Mouse (Mus musculus): ENCODE data around the gene Fgfr2. TPM values are rescaled to one million over a fixed set of nuclear protein-coding genes. Genes with fewer than 3 reads are reported as not detected.

Gene Fgfr2
- polyA plus RNA-seq, 1 experiment from 2014 or later = 169 TPM

DNA sequence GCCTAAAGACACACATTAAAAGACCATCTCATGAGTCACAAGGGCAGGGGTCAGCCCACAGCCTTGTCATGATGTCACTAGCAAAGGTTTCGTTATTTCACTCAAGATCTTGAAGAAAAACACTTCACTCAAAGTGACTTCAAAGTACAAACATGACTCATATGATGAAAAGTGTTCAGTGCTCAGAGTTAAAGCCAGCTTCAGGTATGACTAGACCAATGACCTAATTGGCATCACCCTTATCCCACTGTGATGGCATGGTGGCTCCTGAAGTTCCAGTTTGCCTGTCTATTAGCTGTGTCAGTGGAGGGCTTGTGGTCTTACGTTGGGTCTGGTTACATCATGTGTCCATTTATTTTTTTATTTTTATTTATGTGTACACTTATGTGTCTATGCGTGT, 36.4 kb upstream of the Fgfr2 start:
- H3K9ac ChIP-seq (replicated peaks; ENCODE audit: low read depth, low read length) = no peak overlapping the region
- no peak overlapping the region for H3K4me3 ChIP-seq (ENCODE audit: low read depth, low read length)
- WGBS = 86% methylated on average over 3 of the region's 3 CpGs
- no peaks in the 10 kb centered on the region for H3K27me3 ChIP-seq (ENCODE audit: control insufficient read depth, insufficient read depth, low read length)
- H3K4me2 ChIP-seq (replicated peaks; ENCODE audit: low read depth, low read length) = no peak overlapping the region
- H3K27ac ChIP-seq (ENCODE audit: low read length) = no peak overlapping the region
- H3K9me3 ChIP-seq (ENCODE audit: control insufficient read depth, low read depth, low read length) = no peaks in the 10 kb centered on the region
- no peak for ATAC-seq (ENCODE audit: insufficient number of reproducible peaks, insufficient read depth, low FRiP score, low read depth)
- no peaks in the 10 kb centered on the region for H3K36me3 ChIP-seq (ENCODE audit: control insufficient read depth, insufficient read depth, low read length)
- peaks cover 8% of the 10 kb centered on the region for H3K4me1 ChIP-seq (ENCODE audit: control insufficient read depth, insufficient read depth, low read length)

DNA sequence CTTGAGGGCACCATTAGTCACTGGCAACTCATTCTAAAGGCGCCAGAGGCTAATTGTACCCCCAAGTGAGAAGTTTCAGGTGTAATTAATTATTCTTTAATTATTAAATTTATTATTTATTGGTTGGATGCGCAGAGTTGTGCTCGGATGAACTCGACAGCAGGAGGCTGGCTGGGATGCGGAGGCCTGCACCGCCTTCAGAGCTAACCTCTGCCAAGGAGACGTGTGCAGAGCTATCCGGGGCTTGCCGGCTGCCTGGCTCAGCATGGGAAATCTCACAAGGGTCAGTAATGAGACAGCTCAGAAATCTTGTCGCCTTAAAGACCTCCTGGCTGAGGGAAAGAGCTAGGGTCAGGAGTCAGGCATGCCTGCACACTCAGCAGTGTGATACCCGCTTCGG, 32.5 kb upstream of the Fgfr2 start:
- no peak for ATAC-seq (ENCODE audit: insufficient number of reproducible peaks, insufficient read depth, low FRiP score, low read depth)
- Histone ChIP-seq H3K27ac (ENCODE audit: low read length) (no peak overlapping the region), H3K9me3 (ENCODE audit: control insufficient read depth, low read depth, low read length) (no peaks in the 10 kb centered on the region), H3K4me3 (ENCODE audit: low read depth, low read length) (no peak overlapping the region), H3K27me3 (ENCODE audit: control insufficient read depth, insufficient read depth, low read length) (no peaks in the 10 kb centered on the region), H3K9ac (replicated peaks; ENCODE audit: low read depth, low read length) (no peak overlapping the region), H3K4me1 (ENCODE audit: control insufficient read depth, insufficient read depth, low read length) (no peaks in the 10 kb centered on the region; the same call in 1 of the 2 replicates), H3K4me2 (replicated peaks; ENCODE audit: low read depth, low read length) (no peak overlapping the region), H3K36me3 (ENCODE audit: control insufficient read depth, insufficient read depth, low read length) (no peaks in the 10 kb centered on the region)
- 82% methylated on average over 12 of the region's 12 CpGs for WGBS

DNA sequence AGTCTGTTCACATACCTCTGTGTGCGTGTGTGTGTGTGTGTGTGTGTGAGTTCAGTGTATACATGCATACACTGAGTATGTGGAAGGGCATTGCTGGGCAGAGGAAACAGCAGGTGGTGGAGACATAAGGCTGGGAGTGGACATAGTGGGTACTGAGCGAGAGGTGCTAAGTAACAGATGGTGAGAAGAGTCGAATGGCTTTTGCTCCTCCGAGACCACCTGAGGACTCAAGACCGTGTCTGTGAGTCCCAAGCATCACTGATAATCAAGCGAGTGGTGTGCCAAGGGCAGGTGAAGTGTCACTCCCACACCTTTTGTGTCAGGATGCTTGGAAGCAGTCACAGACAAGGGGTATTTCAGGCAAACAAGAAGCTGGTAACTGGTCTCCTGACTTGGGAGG, 31.7 kb upstream of the Fgfr2 start:
- no peak overlapping the region for H3K9ac ChIP-seq (replicated peaks; ENCODE audit: low read depth, low read length)
- no peak overlapping the region for H3K27ac ChIP-seq (ENCODE audit: low read length)
- H3K27me3 ChIP-seq (ENCODE audit: control insufficient read depth, insufficient read depth, low read length) = no peaks in the 10 kb centered on the region
- no peak overlapping the region for H3K4me3 ChIP-seq (ENCODE audit: low read depth, low read length)
- no peak overlapping the region for H3K4me2 ChIP-seq (replicated peaks; ENCODE audit: low read depth, low read length)
- no peaks in the 10 kb centered on the region for H3K36me3 ChIP-seq (ENCODE audit: control insufficient read depth, insufficient read depth, low read length)
- no peaks in the 10 kb centered on the region; the same call in 1 of the 2 replicates for H3K4me1 ChIP-seq (ENCODE audit: control insufficient read depth, insufficient read depth, low read length)
- no peak for ATAC-seq (ENCODE audit: insufficient number of reproducible peaks, insufficient read depth, low FRiP score, low read depth)
- H3K9me3 ChIP-seq (ENCODE audit: control insufficient read depth, low read depth, low read length) = no peaks in the 10 kb centered on the region
- WGBS = 68% methylated on average over 6 of the region's 6 CpGs

DNA sequence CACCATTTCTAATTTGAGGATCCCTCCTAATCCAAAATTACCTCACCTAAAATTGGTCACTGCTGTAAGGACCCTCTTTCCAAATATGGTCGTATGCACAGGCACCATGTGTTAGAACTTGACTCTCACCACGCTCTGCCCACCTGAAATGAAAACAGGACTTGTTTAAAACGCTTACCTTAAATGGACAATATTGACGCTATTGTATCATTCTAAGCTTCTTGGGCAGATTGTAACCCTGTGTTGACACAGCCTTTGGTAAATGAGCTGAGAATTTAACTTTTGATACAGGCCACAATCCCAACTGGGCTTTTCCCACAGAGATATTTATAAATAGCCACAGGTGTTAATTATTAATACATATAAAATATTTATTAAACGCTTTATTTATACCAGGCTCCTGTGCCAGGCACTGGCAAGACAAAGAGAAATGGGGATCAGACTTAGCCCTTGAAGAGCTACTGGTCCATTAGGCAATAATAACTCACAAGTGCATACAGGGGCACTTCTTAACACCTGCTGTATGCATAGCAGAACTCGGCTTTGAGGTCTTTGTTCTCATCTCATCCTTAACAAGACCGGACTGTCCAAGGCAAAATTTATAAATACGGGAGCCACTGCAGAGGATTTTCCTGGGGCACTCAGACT, 16.7 kb upstream of the Fgfr2 start:
- no peak for ATAC-seq (ENCODE audit: insufficient number of reproducible peaks, insufficient read depth, low FRiP score, low read depth)
- Histone ChIP-seq H3K9me3 (ENCODE audit: control insufficient read depth, low read depth, low read length) (no peaks in the 10 kb centered on the region), H3K9ac (replicated peaks; ENCODE audit: low read depth, low read length) (no peak overlapping the region), H3K4me2 (replicated peaks; ENCODE audit: low read depth, low read length) (no peak overlapping the region), H3K4me1 (ENCODE audit: control insufficient read depth, insufficient read depth, low read length) (no peaks in the 10 kb centered on the region), H3K4me3 (ENCODE audit: low read depth, low read length) (no peak overlapping the region), H3K36me3 (ENCODE audit: control insufficient read depth, insufficient read depth, low read length) (no peaks in the 10 kb centered on the region), H3K27ac (ENCODE audit: low read length) (peak overlapping the region; percentile 15; the same call in 1 of the 2 replicates), H3K27me3 (ENCODE audit: control insufficient read depth, insufficient read depth, low read length) (no peaks in the 10 kb centered on the region)
- 62% methylated on average over 8 of the region's 8 CpGs for WGBS

DNA sequence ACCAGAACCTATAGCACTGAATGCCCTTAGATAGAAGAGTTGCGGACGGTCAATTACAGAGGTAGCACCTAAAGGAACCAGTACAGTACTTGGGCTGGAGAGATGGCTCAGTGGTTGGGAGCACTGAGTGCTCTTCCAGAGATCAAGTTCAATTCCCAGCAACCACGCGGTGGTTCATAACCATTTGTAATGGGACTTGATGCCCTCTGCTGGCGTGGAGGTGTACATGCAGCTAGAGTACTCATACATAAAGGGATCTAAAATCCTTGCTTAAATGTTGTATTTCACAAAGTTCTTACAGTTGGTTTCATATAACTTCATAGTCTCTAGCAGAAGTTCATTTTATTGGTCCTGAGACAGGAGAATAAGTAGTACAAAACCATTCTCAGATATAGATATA, 10.4 kb upstream of the Fgfr2 start:
- Histone ChIP-seq H3K4me2 (replicated peaks; ENCODE audit: low read depth, low read length) (no peak overlapping the region), H3K4me3 (ENCODE audit: low read depth, low read length) (no peak overlapping the region), H3K4me1 (ENCODE audit: control insufficient read depth, insufficient read depth, low read length) (no peaks in the 10 kb centered on the region), H3K27ac (ENCODE audit: low read length) (no peak overlapping the region), H3K9ac (replicated peaks; ENCODE audit: low read depth, low read length) (no peak overlapping the region), H3K27me3 (ENCODE audit: control insufficient read depth, insufficient read depth, low read length) (no peaks in the 10 kb centered on the region), H3K36me3 (ENCODE audit: control insufficient read depth, insufficient read depth, low read length) (no peaks in the 10 kb centered on the region), H3K9me3 (ENCODE audit: control insufficient read depth, low read depth, low read length) (0 out of 2 replicates have a peak, but pooled peaks cover 3% of the 10 kb centered on the region)
- no peak for ATAC-seq (ENCODE audit: insufficient number of reproducible peaks, insufficient read depth, low FRiP score, low read depth)
- 81% methylated on average over 5 of the region's 5 CpGs for WGBS

DNA sequence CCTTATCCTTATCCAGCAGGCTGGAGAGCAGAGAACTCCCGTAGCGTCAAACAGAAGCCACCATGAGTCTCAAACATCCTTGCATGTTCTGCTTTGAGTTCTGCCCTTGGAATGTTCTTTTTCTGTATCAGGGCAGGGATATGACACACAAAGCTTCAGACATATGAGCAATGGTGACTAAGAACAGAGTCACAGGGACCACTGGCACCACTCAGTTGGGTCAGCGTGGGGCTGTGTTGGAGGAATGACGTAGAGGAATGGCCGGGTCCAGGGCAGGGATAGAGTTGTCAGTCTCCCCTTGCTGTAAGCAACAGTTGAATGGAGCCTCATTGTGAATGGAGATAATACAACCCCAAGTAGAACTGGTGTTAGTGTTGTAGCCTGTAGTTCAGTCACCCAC, 9.6 kb upstream of the Fgfr2 start:
- no peak overlapping the region for H3K27ac ChIP-seq (ENCODE audit: low read length)
- no peaks in the 10 kb centered on the region for H3K27me3 ChIP-seq (ENCODE audit: control insufficient read depth, insufficient read depth, low read length)
- 0 out of 2 replicates have a peak, but pooled peaks cover 3% of the 10 kb centered on the region for H3K9me3 ChIP-seq (ENCODE audit: control insufficient read depth, low read depth, low read length)
- no peak overlapping the region for H3K4me2 ChIP-seq (replicated peaks; ENCODE audit: low read depth, low read length)
- 93% methylated on average over 5 of the region's 5 CpGs for WGBS
- H3K36me3 ChIP-seq (ENCODE audit: control insufficient read depth, insufficient read depth, low read length) = no peaks in the 10 kb centered on the region
- ATAC-seq (ENCODE audit: insufficient number of reproducible peaks, insufficient read depth, low FRiP score, low read depth) = no peak
- no peaks in the 10 kb centered on the region for H3K4me1 ChIP-seq (ENCODE audit: control insufficient read depth, insufficient read depth, low read length)
- no peak overlapping the region for H3K4me3 ChIP-seq (ENCODE audit: low read depth, low read length)
- no peak overlapping the region for H3K9ac ChIP-seq (replicated peaks; ENCODE audit: low read depth, low read length)

DNA sequence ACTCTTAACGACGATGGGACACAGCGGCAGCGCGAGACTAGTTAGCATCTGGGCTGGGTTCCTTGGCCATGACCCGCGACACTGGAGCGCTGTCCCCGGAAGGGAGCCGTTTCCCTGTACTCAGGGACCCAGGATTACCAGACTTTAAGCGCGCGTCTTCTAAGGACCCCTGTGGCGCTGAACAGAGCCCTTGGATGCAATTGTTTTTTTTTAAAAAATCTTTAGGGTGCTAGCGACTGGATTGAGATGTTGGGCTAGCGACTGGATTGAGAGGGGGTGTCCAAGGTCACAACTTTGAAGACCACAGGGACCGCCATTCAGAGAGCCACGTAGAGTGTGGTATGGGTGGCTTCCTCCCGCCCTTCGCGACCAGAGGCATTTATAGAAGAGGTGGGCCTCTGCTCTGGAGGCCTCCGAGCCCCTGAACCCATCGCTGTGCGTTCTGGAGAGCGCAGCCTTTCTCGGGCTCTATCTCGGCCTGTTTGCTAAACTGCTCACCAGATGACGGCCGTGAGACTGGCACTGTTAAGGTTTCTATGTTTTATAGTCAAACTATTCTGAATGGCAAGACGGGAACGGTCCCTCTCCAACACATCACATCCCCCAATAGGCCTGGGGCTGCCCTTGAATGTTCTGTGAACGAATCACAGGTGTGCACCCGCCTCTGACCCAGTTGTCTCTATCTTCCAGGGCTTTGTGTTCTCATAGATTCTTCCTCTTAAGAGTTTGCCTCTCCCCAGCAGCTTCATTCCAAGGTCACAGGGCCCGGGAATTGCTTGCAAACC, 1.7 kb upstream of the Fgfr2 start:
- Histone ChIP-seq H3K4me3 (ENCODE audit: low read depth, low read length) (peak overlapping the region; percentile 91), H3K4me1 (ENCODE audit: control insufficient read depth, insufficient read depth, low read length) (peaks cover 11% of the 10 kb centered on the region; the same call in 1 of the 2 replicates), H3K27me3 (ENCODE audit: control insufficient read depth, insufficient read depth, low read length) (no peaks in the 10 kb centered on the region), H3K9me3 (ENCODE audit: control insufficient read depth, low read depth, low read length) (0 out of 2 replicates have a peak, but pooled peaks cover 3% of the 10 kb centered on the region), H3K4me2 (replicated peaks; ENCODE audit: low read depth, low read length) (peak overlapping the region; percentile 55), H3K27ac (ENCODE audit: low read length) (peak overlapping the region; percentile 99), H3K36me3 (ENCODE audit: control insufficient read depth, insufficient read depth, low read length) (no peaks in the 10 kb centered on the region), H3K9ac (replicated peaks; ENCODE audit: low read depth, low read length) (peak overlapping the region; percentile 41)
- no peak for ATAC-seq (ENCODE audit: insufficient number of reproducible peaks, insufficient read depth, low FRiP score, low read depth)
- 14% methylated on average over 34 of the region's 34 CpGs for WGBS

DNA sequence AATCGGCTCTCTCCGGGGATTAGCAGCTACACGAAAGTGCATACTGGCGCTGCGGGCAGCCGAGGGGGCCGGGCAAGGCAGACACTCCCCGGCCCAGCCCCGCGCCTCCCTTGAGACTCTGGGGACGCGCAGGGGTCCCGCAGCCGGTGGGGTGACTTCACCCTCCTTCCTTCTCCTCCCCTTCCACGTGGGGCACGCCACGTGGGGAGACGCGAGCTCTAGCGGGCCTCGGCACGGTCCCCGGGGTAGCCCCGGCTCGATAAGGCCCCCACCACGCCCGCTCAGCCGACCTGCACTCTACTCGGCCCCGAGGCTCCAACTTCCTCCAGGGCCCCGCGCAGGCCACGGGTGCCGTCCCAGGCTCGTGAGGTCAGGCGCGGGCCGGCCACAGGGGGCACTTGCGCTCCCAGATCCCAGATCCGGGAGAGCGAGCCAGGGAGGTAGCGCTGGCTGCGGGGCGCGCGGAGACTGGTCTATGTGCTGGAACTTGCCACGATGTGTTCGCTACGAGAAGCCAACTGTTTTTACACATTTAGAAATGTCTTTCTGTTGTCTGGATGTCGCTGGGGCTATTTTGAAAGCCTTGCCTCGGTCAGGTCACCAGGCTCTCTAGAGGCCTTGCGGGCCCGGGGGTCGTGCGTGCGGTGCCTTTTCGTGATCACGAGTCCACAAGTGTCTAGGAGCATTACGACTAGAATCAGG, 1.0 kb upstream of the Fgfr2 start, which contains the start of gene Ctbp2:
Gene Ctbp2 (minus strand): TSS at position 356 of the 702 bp plus-strand sequence.
- WGBS = under 1% methylated on average over 57 of the region's 59 CpGs
- Histone ChIP-seq H3K36me3 (ENCODE audit: control insufficient read depth, insufficient read depth, low read length) (no peaks in the 10 kb centered on the region), H3K9ac (replicated peaks; ENCODE audit: low read depth, low read length) (peak within 1 kb of the TSS; percentile 86), H3K4me3 (ENCODE audit: low read depth, low read length) (peak within 1 kb of the TSS; percentile 91), H3K27me3 (ENCODE audit: control insufficient read depth, insufficient read depth, low read length) (no peaks in the 10 kb centered on the region), H3K4me1 (ENCODE audit: control insufficient read depth, insufficient read depth, low read length) (peaks cover 16% of the 10 kb centered on the region; the same call in 1 of the 2 replicates), H3K27ac (ENCODE audit: low read length) (peak within 1 kb of the TSS; percentile 99), H3K4me2 (replicated peaks; ENCODE audit: low read depth, low read length) (peak within 1 kb of the TSS; percentile 55), H3K9me3 (ENCODE audit: control insufficient read depth, low read depth, low read length) (0 out of 2 replicates have a peak, but pooled peaks cover 3% of the 10 kb centered on the region)
- peak; percentile 90 for ATAC-seq (ENCODE audit: insufficient number of reproducible peaks, insufficient read depth, low FRiP score, low read depth)

Data from stomach, embryonic 14.5 days (tissue).